Mouse (Mus musculus) megakaryocyte, embryonic 14.5 days (primary cell): Measurements from ENCODE around the gene Hfe.

Source experiments
- FLI1 ChIP-seq: IDR thresholded peaks from 2 replicates; pipeline ENCODE4 v1.6.1; 2012; ENCODE audit warnings: low read length, inconsistent platforms, mixed read lengths
- GATA1 ChIP-seq: IDR thresholded peaks from 3 replicates; pipeline ENCODE4 v1.6.1; 2012; ENCODE audit warnings: mixed read lengths, low read length, inconsistent platforms, borderline replicate concordance

GRCm38 (mm10) chr13:23745381-23746161, 34.9 kb upstream of the Hfe start, which contains the start of gene Hist1h3c:
- TF ChIP-seq GATA1 (no peak), FLI1 (no peak)
